Mouse (Mus musculus) cerebellum, adult (tissue): ENCODE results near the gene Cnr2.

Source experiments
- ATAC-seq: cut with Nextera tagmentation; 2 replicates; pipeline ENCODE4 v1.9.2; 2017; ENCODE audit warnings: mild to moderate bottlenecking, moderate library complexity, mixed read lengths; ENCODE audit not compliant: insufficient number of reproducible peaks, low FRiP score, low TSS enrichment

The Cnr2 gene

DNA sequence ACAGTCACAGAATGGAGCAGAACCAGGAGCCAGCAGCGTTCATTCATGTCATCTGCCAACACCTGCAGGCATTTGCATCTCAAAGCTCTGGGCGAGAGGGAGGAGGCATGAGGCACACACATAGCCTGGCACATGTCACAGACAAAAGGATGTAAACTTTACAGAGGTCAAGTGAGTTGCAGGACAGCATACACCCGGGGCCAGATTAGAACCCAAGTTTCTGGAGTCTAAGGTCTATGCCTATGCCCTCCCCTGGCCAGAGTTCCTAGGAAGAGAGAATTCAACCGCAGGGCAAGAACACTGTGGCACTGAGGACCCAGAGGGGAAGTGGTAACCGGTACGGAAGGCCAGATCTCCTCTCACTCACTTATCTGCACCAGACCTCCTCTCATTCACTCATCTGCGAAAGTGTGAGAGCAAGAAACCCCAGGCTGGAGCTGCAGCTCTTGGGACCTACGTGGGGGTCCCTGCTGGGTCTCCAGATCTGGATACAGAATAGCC lies at the start of gene Cnr2:
TSS of gene Cnr2 (plus strand) at position 324 of the 501 bp plus-strand sequence.
- ATAC-seq: no peak

DNA sequence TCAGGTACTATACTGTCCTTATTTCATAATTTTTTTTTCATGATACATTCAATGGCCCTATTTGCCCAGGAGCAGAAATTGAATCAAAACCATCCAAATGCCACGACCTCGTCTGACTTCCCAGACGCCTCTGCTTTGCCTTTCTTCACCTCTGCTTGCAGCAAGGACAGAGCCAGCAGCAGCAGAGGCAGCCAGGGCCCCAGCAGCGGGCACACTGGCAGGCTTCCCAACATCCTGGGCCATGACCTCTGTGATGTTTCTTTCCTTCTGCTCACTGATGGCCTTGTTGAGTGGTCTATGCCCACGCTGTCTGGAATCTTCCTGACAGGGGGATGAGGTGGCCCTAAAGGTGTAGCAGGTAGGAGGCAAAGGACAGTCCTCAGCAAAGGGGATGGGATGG lies 47.6 kb upstream of the Cnr2 start:
- ATAC-seq: no peak

DNA sequence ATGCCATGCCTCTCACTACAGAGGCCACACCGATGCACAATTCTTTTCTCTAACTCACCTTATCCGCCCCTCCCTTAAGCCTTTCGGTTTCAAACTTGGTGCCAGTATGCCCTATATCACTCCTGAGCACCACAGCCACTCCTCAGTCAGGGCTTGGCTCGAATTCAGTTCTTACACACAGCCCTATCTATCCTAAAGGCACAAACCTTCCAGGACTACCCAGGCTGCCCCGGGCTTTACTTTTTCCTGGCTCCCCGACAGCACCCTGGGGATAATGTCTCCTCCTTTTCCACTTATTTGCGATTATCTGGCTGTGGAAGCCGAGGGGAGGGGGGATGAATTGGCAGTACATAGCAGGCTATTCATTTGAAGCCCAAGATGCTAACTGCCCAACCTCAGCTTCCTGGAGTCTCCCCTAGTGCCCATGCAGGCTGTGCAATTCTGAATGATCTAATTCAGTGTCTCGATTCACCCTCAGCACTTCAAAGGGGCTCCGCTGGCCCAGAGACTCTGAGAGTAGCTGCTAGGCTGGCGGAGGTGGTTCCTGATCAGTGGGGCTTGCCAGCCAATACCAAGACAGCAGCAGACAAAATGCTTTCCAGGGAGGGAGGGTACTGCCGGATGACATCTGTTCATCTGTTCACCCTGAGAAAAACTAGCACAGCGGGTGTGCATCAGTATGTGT lies 44.6 kb upstream of the Cnr2 start:
- no peak for ATAC-seq

DNA sequence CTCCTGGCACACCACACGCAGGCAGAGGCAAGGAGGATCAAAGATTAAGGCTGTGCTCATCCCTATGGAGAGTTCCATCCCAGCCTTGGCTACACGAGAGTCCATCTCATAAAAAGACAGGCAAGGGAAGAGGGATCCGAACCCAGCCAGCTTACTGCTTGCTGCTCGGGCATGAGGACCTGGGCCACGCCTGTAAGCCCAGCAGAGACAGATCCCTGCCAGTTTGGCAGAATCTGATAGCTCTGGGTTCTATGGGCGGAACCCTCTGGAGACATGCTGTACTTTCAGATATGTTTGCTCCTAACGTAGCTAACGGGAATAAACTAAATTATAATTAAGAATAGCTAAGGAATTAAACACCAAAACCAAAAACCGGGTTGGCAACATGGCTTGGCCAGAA lies 43.3 kb upstream of the Cnr2 start:
- no peak for ATAC-seq

DNA sequence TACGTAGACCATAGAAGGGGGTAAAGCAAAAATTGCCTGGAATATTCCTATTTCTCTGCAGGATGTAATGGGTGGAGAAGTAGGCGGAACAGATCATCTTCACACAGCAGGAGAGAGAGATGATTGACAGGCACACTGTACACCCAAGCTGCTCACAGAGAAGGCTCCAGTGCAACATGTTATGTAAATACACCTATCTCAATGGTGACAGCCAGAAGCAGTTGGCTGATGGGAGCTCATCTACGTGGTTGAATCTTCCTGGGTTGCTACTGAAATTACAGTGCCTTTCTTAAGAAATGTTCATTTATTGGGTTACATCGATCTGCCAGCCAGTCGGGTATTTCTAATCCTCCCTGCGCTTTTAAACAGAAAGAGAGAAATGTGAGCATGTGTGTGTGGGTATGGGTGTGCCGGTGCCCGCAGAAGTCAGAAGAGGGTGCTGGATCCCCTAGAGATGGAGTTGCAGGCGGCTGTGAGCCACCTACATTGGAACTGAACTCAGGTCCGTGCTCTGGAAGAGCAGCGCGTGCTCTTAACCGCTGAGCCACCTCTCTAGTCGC lies 41.1 kb upstream of the Cnr2 start:
- ATAC-seq: no peak

DNA sequence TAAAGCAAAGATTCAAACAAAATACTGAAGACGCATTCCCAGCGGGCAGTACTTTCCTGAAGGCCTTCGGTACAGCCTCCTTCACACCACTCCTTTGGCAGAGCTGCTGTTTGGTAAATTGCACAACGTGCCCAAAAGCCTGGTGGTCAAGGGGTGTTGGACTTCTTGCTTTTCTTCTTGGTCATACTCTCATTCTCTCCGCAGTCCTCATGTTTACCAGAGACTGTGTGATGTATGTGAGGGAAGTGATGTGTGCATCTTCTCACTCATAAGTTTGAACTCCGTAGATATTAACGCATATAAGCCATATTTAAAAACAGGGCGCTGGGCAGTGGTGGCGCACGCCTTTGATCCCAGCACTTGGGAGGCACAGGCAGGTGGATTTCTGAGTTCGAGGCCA lies 40.6 kb upstream of the Cnr2 start:
- ATAC-seq: no peak

DNA sequence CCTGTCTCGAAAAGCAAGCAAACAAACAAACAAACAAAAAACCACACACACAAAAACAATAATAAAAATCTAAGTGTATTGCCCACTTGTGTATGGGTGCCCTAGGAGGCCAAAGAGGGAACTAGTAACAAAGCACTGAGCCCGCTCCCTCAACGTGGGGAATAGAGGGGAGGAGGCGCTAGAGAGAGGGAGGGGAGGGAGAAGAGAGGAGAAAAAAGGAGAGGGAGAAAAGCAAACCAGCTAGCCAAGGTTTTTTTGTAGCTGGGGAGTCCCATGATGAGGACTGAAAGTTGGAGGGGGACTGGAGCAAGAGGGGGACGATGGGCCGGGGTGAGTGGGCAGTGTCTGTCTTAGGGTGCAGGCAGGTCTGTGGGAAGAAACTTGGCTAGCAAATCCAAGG lies 40.1 kb upstream of the Cnr2 start:
- peak; percentile 12; the same call in 1 of the 2 replicates for ATAC-seq

DNA sequence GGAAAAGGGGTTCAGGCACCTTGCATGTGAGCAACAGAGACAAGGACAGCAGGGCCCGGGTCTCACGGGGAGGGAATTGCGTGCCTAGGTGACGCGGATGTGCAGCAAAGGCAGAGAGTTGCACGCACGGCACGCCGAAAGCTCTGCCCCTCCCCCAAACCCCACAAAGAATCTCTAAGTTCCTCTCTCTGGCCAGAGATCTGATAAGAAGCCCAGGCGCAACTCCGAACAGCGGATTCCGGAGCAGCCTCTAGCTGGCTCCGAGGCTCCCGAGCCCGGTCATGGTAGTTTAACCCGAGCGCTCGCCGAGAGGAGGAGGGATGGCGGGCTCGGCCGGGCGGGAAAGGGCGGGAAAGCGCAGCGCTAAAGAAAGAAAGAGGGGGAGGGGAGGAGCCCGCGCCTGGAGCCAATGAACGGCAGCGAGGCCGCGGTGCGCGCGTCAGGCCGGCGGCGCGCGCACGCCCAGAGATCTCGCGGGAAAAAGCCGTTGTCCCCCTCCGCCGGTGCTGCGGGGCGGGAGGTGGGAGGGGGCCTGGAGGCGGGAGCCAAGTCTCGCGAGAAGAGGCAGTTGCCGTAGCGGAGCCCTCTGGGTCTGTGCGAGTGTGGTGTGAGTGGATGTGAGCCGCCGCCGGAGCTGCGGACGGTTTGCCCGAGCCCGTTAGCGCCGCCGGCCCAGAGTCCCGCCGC lies 39.5 kb upstream of the Cnr2 start, which contains the start of gene Srsf10:
TSS of gene Srsf10 (plus strand) at position 212 of the 687 bp plus-strand sequence.
- ATAC-seq: peak; percentile 88

DNA sequence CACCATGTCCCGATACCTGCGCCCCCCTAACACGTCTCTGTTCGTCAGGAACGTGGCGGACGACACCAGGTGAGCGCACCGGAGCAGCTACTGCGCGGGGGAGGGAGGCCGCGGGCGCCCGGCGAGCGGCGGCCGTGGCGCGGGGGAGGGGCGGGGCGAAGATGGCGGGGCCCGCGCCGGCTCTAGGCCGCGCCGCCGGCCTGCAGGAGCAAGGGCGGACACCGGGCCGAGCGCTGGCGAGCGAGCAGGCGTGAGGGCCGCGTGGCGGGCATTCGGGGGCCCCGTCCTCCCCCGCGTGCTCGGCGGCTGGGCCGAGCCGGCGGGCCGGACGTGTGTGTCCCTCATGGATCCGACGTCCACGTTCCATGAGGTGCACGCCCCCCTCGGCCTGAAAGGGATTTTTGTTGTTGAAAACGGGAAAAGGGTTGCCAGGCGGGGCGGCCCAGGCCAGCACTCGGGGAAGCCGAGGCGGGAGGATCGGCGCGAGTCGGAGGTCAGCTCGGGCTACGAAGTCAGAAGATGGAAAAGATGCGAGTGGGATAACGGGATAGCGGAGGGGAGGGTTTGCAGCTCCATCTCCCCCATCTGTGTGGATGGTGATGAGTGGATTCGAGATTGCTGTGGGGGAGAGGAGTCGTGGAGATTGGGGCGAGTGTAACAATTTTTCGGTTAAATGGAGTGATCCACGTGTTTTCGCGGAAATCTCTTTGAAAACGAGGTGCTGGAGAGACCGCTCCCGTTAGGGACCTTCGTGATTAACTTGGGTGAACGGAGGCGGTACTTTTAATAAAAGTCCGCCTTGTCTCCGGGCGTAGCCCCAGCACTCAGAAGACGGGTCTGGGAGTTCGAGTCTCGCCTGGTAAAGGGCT lies 38.7 kb upstream of the Cnr2 start:
- ATAC-seq: peak; percentile 45; the same call in 1 of the 2 replicates

DNA sequence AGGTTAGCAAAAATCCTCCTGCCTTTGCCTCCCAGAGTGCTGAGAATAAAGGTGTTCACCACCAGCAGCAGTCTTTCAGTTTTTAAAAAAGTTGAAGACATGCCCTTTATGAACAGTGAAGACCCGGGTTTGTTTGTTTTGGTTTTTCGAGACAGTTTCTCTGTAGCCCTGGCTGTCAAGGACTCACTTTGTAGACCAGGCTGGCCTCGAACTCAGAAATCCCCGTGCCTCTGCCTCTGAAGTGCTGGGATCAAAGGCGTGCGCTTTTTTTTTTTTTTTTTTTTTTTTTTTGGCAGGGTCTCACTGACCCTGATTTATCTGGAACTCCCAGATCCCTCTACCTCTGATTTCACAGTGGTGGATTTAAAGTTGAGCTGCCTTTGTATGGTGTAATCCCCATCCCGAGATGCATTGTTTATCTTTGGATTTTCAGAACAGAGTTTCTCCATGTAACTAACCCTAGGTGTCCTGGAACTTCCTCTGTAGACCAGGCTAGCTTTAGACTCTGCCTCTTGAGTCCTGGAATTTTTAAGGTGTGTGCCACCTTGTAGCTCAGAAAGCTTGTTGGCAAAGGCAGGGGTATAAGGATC lies 37.5 kb upstream of the Cnr2 start:
- no peak for ATAC-seq

DNA sequence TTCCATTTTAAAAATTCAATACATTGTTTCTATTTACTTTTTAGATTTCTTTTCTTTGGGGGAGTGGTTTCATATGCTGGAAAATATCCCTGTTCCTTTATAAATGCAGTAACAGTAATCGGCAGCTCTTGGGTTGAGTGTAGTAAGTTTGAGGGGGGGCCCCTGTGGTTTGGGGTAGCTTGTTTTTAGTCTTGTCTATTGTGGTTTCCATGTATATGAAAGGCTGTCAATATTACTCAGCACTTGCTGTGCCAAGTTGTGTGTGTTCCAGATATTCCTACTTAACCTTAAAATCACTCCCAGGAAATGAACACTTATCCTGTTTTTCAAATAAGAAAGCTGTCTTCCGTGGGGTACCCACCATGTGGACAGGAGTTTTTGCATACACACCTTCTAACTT lies 26.2 kb upstream of the Cnr2 start:
- no peak for ATAC-seq

DNA sequence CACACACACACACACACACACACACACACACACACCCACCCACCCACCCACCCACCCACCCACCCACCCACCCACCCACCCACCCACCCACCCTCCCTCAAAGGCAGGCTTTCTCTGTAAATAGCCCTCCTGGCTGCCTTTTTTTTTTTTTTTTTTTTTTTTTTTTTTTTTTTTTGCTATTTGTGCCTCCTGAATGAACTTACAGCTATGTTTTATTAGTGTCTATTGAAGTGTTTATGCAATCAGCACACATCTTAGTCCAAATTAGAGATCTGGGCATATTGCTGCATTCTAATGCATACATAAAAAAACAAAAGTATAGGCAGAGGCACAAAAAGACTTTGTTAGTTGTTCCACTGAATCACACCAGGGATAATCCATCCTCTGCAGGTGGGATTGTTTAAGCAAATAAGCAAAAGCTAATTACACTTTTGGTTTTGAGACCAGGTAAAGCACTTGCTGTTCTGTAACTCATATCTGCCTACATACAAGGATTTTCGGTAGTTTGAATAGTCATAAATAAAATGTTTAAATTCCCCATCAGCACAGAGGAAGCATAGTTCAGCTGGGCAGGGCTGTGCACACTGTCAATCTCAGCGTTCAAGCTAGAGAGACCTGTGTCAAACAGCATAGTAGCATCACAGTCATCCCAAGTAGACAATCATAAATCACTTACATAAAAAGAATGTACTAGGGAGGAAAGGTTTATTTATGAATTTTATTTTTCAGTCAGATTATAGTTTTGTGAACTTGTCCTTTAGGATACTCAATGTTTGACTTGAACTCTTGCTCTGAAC lies 24.8 kb upstream of the Cnr2 start:
- no peak for ATAC-seq

DNA sequence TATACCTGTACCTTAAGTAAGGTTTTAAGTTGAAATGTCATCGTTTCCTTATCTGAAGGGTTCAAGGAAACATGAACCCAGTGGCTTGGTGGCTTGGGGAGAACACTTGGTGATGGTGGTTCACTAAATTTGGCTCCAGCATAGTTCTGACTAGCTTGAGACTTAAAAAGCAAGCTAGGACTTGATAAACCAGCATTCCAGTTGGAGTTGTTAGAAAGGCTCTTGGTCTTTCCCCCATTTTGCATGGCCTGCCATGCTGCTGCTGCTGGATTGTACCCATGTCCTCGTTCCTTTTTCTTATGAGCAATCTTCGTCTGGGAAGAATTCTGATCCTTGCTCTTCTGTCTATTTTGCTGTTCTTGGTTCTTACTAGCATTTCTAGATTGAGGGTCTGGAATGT lies 23.2 kb upstream of the Cnr2 start:
- ATAC-seq: no peak

DNA sequence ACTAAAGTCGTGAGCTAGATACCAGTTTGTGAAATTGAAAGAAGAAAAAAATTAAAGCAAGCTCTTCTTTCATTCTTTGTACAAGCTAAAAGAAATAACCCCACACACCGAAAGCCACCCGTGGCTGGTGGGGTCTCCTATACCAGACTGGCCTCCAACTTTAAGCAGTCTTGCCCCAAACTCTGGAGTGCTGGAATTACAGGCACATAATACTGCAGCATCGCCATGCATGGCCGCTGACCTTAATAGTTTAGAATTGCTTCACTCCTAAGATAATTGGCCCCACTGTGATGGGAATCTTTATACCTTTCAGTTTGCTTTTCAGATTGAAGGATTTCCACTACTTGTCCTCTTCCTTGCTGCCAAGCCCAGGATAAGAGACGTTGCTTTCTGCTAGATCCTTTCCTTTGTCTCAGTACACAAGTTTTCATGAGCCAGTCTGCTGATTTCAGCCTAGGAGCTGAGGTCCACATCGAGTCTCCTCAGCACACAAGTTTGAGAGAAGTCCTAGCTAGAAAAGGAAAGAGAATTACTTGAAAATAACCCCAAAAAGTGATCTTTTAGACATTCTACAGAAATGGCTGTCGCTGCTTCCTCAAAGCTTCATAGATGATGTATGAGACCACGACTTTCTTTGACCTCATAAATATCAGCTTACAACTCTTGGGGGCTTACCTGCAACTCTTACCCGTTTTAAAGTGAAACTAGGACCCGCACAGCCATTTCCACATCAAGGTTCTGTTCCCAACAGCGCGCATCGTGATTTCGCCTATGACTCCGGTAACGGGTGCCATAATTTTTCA lies 22.4 kb upstream of the Cnr2 start:
- ATAC-seq: no peak

DNA sequence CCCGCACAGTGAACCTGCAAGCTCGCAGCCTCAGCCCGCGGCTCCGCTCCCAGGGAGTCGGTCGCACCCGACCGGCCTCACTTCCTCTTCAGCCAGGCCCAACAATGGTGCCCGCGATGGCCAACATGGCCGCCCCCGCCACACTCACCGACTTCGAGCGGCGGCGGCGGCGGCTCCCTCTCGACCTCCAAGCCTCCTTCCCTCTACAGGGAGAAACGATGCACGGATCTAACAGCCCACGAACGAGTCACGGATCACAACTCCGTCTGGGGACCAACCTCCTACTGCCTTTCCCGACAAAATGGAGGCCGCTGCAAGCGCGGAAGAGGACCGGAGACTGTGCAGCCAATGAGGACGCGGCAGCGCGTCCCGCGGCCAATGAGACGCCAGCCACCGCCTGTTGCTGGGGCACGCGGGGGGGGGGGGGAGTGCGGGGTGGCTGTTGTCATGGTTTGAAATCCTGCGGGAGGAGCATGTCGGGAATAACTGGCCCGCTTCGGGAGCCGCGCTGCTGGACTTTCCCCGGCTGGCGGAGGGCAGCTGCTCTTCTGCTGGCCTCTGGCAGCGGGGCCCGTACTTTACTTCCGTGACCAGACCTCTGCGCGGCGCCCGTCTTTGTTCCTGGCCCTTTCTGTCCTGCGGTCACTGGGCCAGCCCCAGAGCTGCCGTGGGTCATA lies 21.5 kb upstream of the Cnr2 start, which contains the start of gene Pnrc2:
TSS of gene Pnrc2 (minus strand) at position 325 of the 677 bp plus-strand sequence.
- peak; percentile 86 for ATAC-seq

DNA sequence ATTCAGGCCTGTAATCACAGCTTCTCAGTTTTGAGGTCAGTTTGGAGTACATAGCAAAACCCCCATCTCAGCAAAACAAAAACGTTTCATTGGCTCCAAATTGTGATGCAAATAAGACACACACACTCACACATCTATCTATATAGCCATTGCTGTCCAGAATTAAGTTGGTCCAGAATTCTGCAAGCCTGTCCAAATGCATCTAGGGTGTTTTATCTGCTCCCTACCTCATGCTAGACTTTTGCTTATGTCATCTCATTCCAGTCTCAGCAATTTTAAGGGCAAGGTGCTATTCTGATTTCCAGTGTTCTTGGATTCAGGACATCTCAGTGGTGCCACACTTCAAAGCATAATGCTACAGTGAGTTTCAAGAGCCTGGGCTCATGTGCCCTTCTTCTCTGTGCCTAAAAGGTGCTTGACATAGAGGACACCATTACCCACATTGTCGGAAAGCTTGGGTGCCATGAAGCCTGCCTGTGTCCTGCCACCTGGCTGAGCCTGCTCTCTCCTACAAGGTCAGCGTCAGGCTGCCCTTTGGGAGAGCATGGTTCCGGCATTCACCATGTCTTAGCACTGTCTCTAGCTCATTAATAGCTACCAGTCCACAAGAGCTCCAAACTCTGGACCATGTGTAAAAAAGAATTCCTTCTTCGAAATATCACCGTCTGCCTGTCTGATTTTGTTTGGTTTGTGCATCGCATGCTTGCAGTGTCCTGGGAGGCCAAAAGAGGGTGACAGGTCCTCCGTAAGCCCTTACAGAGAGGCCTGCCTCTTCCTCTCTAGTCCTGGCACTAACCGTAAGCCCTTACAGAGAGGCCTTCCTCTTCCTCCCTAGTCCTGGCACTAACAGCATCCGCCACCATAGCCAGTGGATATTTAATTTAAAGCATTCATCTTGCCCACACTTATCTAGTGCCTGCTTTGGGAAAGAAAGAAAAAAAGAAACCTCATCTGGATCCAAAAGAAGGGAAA lies 20.3 kb upstream of the Cnr2 start:
- ATAC-seq: no peak

DNA sequence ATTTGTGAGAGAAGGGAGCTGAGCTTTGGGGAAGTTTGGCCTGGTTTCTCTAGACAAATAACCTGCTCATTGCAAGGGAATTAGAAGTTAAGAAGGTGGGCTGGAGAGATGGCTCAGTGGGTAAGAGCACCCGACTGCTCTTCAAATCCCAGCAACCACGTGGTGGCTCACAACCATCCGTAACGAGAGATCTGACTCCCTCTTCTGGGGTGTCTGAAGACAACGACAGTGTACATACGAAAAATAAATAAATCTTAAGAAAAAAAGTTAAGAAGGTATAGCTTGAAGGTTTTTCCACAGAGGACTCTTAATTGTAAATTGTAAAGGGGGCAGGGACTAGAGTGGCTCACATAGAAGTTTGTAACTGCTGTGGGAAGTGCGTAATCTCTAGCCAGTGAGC lies 19.6 kb upstream of the Cnr2 start:
- ATAC-seq: no peak
